Mouse (Mus musculus) C2C12 (cell line): Measurements from ENCODE around the gene Arpp21. TPM values are rescaled to one million over a fixed set of nuclear protein-coding genes. Genes with fewer than 3 reads are reported as not detected.

Source experiments
- H3K27me3 ChIP-seq: one replicate; pipeline ENCODE4 v1.6.1; 2011; ENCODE audit not compliant: control insufficient read depth, insufficient read depth, insufficient read length
- H3K36me3 ChIP-seq: one replicate; pipeline ENCODE4 v1.6.1; 2011; ENCODE audit not compliant: control insufficient read depth, insufficient read depth
- H3K4me3 ChIP-seq: one replicate; pipeline ENCODE4 v1.5.1; 2011; ENCODE audit warnings: mild to moderate bottlenecking, control low read depth; ENCODE audit not compliant: poor library complexity, insufficient read depth, severe bottlenecking
- H3K79me2 ChIP-seq: one replicate; pipeline ENCODE4 v1.6.1; 2011; ENCODE audit not compliant: control insufficient read depth, insufficient read depth
- H3K79me3 ChIP-seq: one replicate; pipeline ENCODE4 v1.6.1; 2011; ENCODE audit warnings: low read depth, control low read depth
- H3ac ChIP-seq: one replicate; pipeline ENCODE3; 2011; ENCODE audit warnings: low read depth; ENCODE audit not compliant: control insufficient read depth, insufficient read length
- CEBPB ChIP-seq: IDR thresholded peaks from one replicate; pipeline ENCODE4 v1.6.1; 2011; ENCODE audit warnings: low read depth, mild to moderate bottlenecking, control low read depth, moderate library complexity
- CTCF ChIP-seq: IDR thresholded peaks from one replicate; pipeline ENCODE4 v1.5.1; 2011; ENCODE audit not compliant: control insufficient read depth, insufficient read depth, insufficient read length
- FOSL1 ChIP-seq: IDR thresholded peaks from one replicate; pipeline ENCODE4 v1.8.0; 2011; ENCODE audit warnings: mild to moderate bottlenecking, low read length; ENCODE audit not compliant: poor library complexity, insufficient read depth, severe bottlenecking
- MAX ChIP-seq: IDR thresholded peaks from one replicate; pipeline ENCODE4 v1.6.1; 2011; ENCODE audit warnings: mild to moderate bottlenecking, control low read depth
- MYOD1 ChIP-seq: IDR thresholded peaks from one replicate; pipeline ENCODE4 v1.6.1; 2011; ENCODE audit warnings: low read depth; ENCODE audit not compliant: control insufficient read depth, insufficient read length
- MYOG ChIP-seq: IDR thresholded peaks from one replicate; pipeline ENCODE4 v1.6.1; 2011; ENCODE audit not compliant: control insufficient read depth, insufficient read length; ENCODE audit errors: extremely low read depth
- USF1 ChIP-seq: IDR thresholded peaks from one replicate; pipeline ENCODE4 v1.6.1; 2011; ENCODE audit warnings: low read depth, mild to moderate bottlenecking, control low read depth, moderate library complexity
- polyA plus RNA-seq: library from polyadenylated mRNA; unstranded; fragments of >200 nt; fragmentation: generic; extraction: Trizol; gene quantifications from one replicate; pipeline ENCODE4 v1.2.1, GENCODE M21; 2012; ENCODE audit warnings: missing spikeins

The Arpp21 gene
- polyA plus RNA-seq, 1 experiment, result 0.16 TPM

- Histone ChIP-seq H3K27me3 (no peaks in the 10 kb centered on the region), H3K36me3 (no peaks in the 10 kb centered on the region), H3K79me2 (no peaks in the 10 kb centered on the region), H3K4me3 (no peak overlapping the region), H3ac (no peak overlapping the region), H3K79me3 (no peaks in the 10 kb centered on the region)
- TF ChIP-seq USF1 (no peak), CTCF (no peak), MYOG (no peak), MAX (no peak), CEBPB (no peak), MYOD1 (no peak), FOSL1 (no peak)
These were observed 8.6 kb downstream of the Arpp21 start for GRCm38 (mm10) chr9:112227174-112227573.

- no peak for TF ChIP-seq MAX
- TF ChIP-seq FOSL1, result no peak
- TF ChIP-seq MYOG, result no peak
- no peak for TF ChIP-seq CEBPB
- TF ChIP-seq MYOD1, result no peak
- TF ChIP-seq USF1, result no peak
- TF ChIP-seq CTCF, result no peak
These were observed 9.2 kb downstream of the Arpp21 start for GRCm38 (mm10) chr9:112226511-112226910.

GRCm38 (mm10) chr9:112225046-112225445, 10.7 kb downstream of the Arpp21 start:
- no peaks in the 10 kb centered on the region for H3K36me3 ChIP-seq
- H3K27me3 ChIP-seq, result no peaks in the 10 kb centered on the region
- no peaks in the 10 kb centered on the region for H3K79me3 ChIP-seq
- no peaks in the 10 kb centered on the region for H3K79me2 ChIP-seq
- H3ac ChIP-seq, result no peak overlapping the region
- no peak overlapping the region for H3K4me3 ChIP-seq
- TF ChIP-seq CTCF (no peak), FOSL1 (no peak), MYOD1 (no peak), USF1 (no peak), CEBPB (no peak), MYOG (no peak), MAX (no peak)

More at GRCm38 (mm10) chr9:112226511-112226910, 9.2 kb downstream of the Arpp21 start:
- H3K79me3 ChIP-seq, result no peaks in the 10 kb centered on the region
- no peaks in the 10 kb centered on the region for H3K36me3 ChIP-seq
- H3K27me3 ChIP-seq, result no peaks in the 10 kb centered on the region
- no peak overlapping the region for H3K4me3 ChIP-seq
- H3K79me2 ChIP-seq, result no peaks in the 10 kb centered on the region
- H3ac ChIP-seq, result no peak overlapping the region

GRCm38 (mm10) chr9:112219372-112219771, 16.4 kb downstream of the Arpp21 start:
- H3K4me3 ChIP-seq, result no peak overlapping the region
- no peaks in the 10 kb centered on the region for H3K79me3 ChIP-seq
- H3K36me3 ChIP-seq, result no peaks in the 10 kb centered on the region
- no peaks in the 10 kb centered on the region for H3K27me3 ChIP-seq
- H3ac ChIP-seq, result no peak overlapping the region
- no peaks in the 10 kb centered on the region for H3K79me2 ChIP-seq
- TF ChIP-seq CEBPB, result no peak
- TF ChIP-seq USF1, result no peak
- no peak for TF ChIP-seq FOSL1
- no peak for TF ChIP-seq MYOD1
- TF ChIP-seq MYOG, result no peak
- no peak for TF ChIP-seq MAX
- TF ChIP-seq CTCF, result no peak

- Histone ChIP-seq H3K27me3 (no peaks in the 10 kb centered on the region), H3K79me3 (no peaks in the 10 kb centered on the region), H3ac (no peak overlapping the region), H3K36me3 (no peaks in the 10 kb centered on the region), H3K4me3 (no peak overlapping the region), H3K79me2 (no peaks in the 10 kb centered on the region)
- no peak for TF ChIP-seq MYOD1
- no peak for TF ChIP-seq CTCF
- TF ChIP-seq CEBPB, result no peak
- no peak for TF ChIP-seq MYOG
- TF ChIP-seq FOSL1, result no peak
- TF ChIP-seq MAX, result no peak
- no peak for TF ChIP-seq USF1
These were observed 17.5 kb downstream of the Arpp21 start for GRCm38 (mm10) chr9:112218237-112218636.

- TF ChIP-seq MAX (no peak), USF1 (no peak), MYOG (no peak), CEBPB (no peak), MYOD1 (no peak), FOSL1 (no peak), CTCF (no peak)
- Histone ChIP-seq H3K79me2 (no peaks in the 10 kb centered on the region), H3K4me3 (no peak overlapping the region), H3K79me3 (no peaks in the 10 kb centered on the region), H3K36me3 (no peaks in the 10 kb centered on the region), H3K27me3 (no peaks in the 10 kb centered on the region), H3ac (no peak overlapping the region)
These were observed 18.6 kb downstream of the Arpp21 start for GRCm38 (mm10) chr9:112217161-112217560.
